Mouse (Mus musculus): Measurements from ENCODE around the gene Akr7a5.

DNA sequence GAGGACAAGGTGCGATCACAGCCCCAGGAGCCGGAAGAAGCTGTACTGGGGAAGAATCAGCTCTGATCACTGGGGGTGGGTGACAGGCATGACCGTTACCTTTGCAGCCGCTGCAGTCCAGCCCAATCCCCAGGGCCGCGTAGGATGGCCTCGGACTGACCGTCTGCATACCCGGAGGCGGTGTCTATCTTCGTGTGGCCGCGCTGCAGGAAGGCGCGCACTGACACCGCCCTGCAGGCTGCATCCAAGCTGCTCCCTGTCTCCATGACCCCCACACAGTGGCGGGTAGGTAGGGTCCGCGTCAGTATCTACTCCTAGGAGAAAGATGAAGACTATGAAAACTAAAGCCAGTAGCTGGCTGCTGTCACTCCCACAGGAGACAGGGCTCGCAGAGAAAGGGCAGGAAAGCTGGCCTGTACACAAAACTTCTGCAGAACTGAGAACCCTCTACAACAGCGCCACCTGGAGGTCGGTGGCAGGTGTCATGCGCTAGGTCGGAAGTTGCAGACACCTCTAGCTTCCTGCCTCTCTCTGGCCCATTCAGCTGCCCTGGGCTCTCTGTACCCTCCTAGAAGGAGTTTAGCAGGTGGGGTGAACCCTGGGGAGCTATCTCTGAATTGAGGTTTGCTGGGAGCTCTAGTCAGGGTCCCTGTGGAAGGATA is 26.4 kb downstream of the Akr7a5 start:
- TF ChIP-seq POLR2A (IDR thresholded peaks at IDR 0.05; ENCODE audit: low read depth, low read length) (no peak), CTCF (conservative IDR thresholded peaks at IDR 0.05; ENCODE audit: insufficient read depth, insufficient read length, low read depth, low read length) (peak; percentile 87)
